Mouse (Mus musculus) forebrain, postnatal 0 days (tissue): ENCODE data around the gene Rcor1. TPM values are rescaled to one million over a fixed set of nuclear protein-coding genes. Genes with fewer than 3 reads are reported as not detected.
A peak's percentile ranks its signal among the peaks of the same experiment; 100 is the strongest.

Experiments used
- ATAC-seq: fragments of 200-750 bp; cut with Nextera tagmentation; 2 replicates; pipeline ENCODE4 v1.8.0; 2017; ENCODE audit warnings: mild to moderate bottlenecking, moderate library complexity
- DNase-seq: peaks from one replicate; pipeline ENCODE4 v3.0.0-alpha.2; 2015
- H3K27ac ChIP-seq: fragments of 300-500 bp; sonication (generic); 2 replicates; pipeline ENCODE4 v1.5.1; 2014; ENCODE audit warnings: low read depth, mild to moderate bottlenecking, antibody characterized with exemption, low read length, moderate library complexity, mixed read lengths
- H3K27me3 ChIP-seq: fragments of 300-500 bp; sonication (generic); 2 replicates; pipeline ENCODE4 v1.6.1; 2014; ENCODE audit warnings: mild to moderate bottlenecking, low read length, mixed read lengths; ENCODE audit not compliant: insufficient read depth
- H3K36me3 ChIP-seq: fragments of 300-500 bp; sonication (generic); 2 replicates; pipeline ENCODE4 v1.6.1; 2014; ENCODE audit warnings: mild to moderate bottlenecking, moderate library complexity; ENCODE audit not compliant: insufficient read depth
- H3K4me1 ChIP-seq: fragments of 300-500 bp; sonication (generic); 2 replicates; pipeline ENCODE4 v1.6.1; 2014; ENCODE audit warnings: antibody characterized with exemption; ENCODE audit not compliant: insufficient read depth
- H3K4me2 ChIP-seq: fragments of 300-500 bp; sonication (generic); 2 replicates; pipeline ENCODE4 v1.6.1; 2014; ENCODE audit warnings: low read depth, mild to moderate bottlenecking, moderate library complexity
- H3K4me3 ChIP-seq: fragments of 300-500 bp; sonication (generic); 2 replicates; pipeline ENCODE4 v1.5.1; 2014; ENCODE audit warnings: low read depth, low read length, mixed read lengths
- H3K9ac ChIP-seq: fragments of 300-500 bp; sonication (generic); 2 replicates; pipeline ENCODE4 v1.6.1; 2014; ENCODE audit warnings: mild to moderate bottlenecking
- H3K9me3 ChIP-seq: fragments of 300-500 bp; sonication (generic); 2 replicates; pipeline ENCODE4 v1.6.1; 2016; ENCODE audit warnings: low read length
- CTCF ChIP-seq: sonication (generic); IDR thresholded peaks from 2 replicates; pipeline ENCODE4 v1.5.1; 2016; ENCODE audit warnings: antibody characterized with exemption, control low read depth, low read depth
- WGBS: fragments of 180-500 bp; shearing (Covaris S2); extraction: QIAGEN DNeasy Blood & Tissue Kit; methylation state at CpG from one replicate; pipeline ENCODE4 v1.1.7; 2014; 5-methylcytosine and 5-hydroxymethylcytosine counted together
- polyA plus RNA-seq: library from polyadenylated mRNA; unstranded; fragments of >200 nt; fragmentation: Nextera tagmentation; extraction: Ambion mirVana; gene quantifications from 2 replicates; pipeline ENCODE4 v1.2.1, GENCODE M21; 2015
- total RNA-seq: library from RNA; depleted of rRNA; stranded (reverse); fragments of >200 nt; gene quantifications from 2 replicates; pipeline ENCODE4 v1.2.3, GENCODE M21; 2014

The Rcor1 gene
- total and polyA plus RNA-seq, 2 experiments from 2014 or later = 4.3 to 16.2 TPM

DNA sequence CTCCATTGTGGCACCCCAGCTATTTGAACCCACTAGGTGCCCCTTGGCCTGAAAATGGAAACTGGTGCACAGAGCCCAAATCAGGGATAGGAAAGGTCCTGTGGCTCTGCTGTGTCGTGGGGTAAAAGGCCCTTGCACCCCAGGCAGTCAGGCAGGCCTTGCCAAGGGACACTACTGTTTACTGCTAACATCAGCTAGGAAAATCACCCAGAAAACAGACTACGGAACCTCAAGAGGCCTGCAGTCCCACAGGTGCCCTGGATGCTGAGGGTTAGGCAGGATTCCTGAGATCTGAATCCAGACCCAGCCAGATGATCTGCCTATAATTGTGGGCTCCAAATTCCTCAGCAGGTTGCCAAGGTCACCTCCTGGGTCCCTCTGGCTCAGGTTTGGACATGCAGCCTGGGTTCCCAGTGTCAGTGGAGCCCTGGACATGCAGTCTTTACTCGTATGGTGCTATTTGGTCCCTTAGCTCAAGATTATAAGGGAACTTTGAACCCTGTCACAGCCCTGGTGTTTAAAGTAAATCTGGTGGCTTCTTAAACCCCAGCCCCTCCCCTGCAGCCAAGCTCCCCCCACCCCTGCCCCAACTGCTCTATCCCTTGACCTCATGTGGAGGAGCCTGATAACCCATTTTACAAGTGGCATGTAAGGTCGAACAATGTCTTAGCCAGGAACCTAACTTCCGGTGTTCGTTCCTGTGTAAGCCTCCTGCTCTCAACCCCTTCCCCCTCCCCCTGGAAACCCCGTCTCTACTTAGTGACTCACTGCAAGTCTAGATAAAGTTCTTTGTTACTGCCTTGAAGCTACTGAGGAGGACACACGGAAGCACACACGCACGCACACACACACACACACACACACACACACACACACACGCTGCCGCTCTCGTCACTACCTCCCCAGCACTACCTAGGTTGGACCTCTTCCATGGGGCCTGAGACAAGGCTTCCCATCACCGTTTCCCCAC lies 31.7 kb upstream of the Rcor1 start:
- Histone ChIP-seq H3K4me2 (no peak overlapping the region), H3K9me3 (no peaks in the 10 kb centered on the region), H3K27ac (no peak overlapping the region), H3K9ac (no peak overlapping the region), H3K4me1 (no peaks in the 10 kb centered on the region), H3K4me3 (no peak overlapping the region), H3K27me3 (no peaks in the 10 kb centered on the region), H3K36me3 (no peaks in the 10 kb centered on the region)
- no peak for TF ChIP-seq CTCF
- no peak for ATAC-seq
- 74% methylated on average over 14 of the region's 14 CpGs for WGBS
- DNase-seq = peak; percentile 6

DNA sequence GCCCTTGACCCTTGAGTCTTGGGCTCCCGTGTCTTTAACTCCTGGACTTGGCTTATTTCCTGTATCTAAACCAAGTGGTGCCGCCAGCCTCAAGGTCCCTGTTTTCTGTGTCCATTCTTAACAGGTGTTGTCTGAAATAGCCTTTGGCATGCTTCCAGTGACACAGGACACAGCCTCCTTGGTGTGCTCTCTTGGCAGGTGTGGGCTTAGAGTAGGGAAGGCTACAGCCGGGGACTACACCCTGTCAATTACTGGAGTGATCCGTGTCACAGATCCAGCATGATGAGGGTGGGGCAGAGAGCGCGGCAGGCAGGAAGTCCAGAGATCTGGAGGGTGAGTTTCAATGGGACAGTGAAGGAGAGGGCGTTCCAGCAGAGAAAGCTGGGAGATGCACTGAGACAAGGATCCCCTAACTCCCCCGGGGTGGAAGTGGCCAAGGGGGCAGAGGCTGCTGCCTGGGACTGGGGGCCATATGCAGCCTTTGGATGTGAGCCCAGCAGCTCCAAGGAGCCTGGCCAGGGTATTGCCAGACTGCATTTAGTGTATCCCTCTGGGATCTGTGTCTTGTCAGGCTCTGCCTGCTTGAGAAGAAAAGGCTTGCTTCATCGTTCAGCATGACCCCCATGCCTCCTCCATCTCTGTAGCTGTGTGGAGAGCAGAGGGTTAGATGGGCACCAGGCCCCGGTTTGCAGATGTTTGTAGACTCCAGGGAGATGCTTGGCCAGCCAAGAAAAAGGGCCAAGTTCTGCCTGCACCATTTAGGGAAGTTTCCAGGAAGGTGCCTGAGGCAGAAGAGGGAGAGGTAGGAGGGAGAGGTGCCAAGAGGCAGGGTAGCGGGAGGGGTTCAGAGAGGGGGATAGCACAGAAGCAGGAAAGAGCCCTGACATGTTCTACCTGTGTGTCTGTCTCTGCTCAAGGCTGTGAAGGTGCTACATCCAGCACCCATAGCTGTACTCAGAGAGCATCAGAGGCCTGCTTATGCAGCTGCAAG lies 30.4 kb upstream of the Rcor1 start:
- Histone ChIP-seq H3K27ac (no peak overlapping the region), H3K27me3 (no peaks in the 10 kb centered on the region), H3K4me2 (no peak overlapping the region), H3K4me3 (no peak overlapping the region), H3K9ac (no peak overlapping the region), H3K36me3 (no peaks in the 10 kb centered on the region), H3K4me1 (no peaks in the 10 kb centered on the region), H3K9me3 (no peaks in the 10 kb centered on the region)
- no peak for DNase-seq
- no peak for TF ChIP-seq CTCF
- ATAC-seq = no peak
- 58% methylated on average over 11 of the region's 11 CpGs for WGBS

DNA sequence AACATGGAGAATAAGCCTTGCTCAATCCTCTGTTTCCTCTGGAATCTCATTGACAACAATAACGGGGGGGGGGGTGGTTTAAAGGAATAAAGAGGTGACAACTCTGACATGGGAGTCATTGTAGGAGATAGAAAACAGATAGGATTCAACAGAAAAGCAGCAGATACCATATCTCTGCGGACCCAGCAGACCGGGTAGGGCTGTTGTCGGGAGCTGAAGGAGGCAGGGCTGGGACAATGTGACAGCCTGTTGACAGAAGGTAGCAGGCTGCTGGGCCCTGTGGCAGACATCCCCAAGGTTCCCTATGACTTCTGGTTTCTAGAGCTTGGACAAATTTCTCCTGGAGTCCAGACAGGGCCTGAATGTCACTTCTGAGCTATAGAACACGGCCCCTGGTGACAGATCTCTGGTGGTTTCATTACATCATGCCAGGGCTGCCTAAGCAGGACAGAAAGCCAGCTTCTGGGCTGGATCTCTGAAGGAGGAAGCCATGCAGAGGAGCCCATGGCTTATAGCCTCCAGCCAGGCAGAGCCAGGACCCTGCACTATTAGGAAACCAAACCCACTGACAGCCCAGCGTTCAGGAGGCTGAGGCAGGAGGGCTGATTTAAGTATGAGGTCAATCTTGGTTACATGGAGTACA lies 29.4 kb upstream of the Rcor1 start:
- Histone ChIP-seq H3K9ac (no peak overlapping the region), H3K9me3 (no peaks in the 10 kb centered on the region), H3K4me3 (no peak overlapping the region), H3K4me1 (no peaks in the 10 kb centered on the region), H3K27me3 (no peaks in the 10 kb centered on the region), H3K36me3 (no peaks in the 10 kb centered on the region), H3K4me2 (no peak overlapping the region), H3K27ac (no peak overlapping the region)
- no peak for ATAC-seq
- no peak for DNase-seq
- 66% methylated on average over 6 of the region's 6 CpGs for WGBS
- TF ChIP-seq CTCF = no peak

DNA sequence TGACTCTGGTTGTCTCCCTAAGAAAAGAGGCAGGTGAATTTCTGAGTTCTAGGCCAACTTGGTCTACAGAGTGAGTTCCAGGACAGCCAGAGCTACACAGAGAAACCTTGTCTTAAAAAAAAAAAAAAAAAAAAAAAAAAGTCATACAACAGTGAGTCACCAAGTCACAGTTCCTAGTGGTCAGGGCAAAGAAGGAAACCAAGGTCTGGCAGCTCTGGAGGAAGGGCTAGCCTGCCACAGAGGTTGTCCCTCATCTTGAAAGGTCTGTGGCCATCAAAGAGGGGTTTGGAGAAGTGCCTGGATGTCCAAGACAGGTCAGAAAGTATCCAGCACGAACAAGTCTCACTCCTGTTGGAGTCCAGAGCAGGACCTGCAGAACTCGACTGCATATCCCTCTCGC lies 22.3 kb upstream of the Rcor1 start:
- 84% methylated on average over 3 of the region's 3 CpGs for WGBS
- Histone ChIP-seq H3K4me3 (no peak overlapping the region), H3K4me2 (no peak overlapping the region), H3K9ac (no peak overlapping the region), H3K4me1 (no peaks in the 10 kb centered on the region), H3K27ac (no peak overlapping the region), H3K9me3 (no peaks in the 10 kb centered on the region), H3K36me3 (no peaks in the 10 kb centered on the region), H3K27me3 (no peaks in the 10 kb centered on the region)
- no peak for TF ChIP-seq CTCF
- ATAC-seq (no peak), DNase-seq (no peak)

DNA sequence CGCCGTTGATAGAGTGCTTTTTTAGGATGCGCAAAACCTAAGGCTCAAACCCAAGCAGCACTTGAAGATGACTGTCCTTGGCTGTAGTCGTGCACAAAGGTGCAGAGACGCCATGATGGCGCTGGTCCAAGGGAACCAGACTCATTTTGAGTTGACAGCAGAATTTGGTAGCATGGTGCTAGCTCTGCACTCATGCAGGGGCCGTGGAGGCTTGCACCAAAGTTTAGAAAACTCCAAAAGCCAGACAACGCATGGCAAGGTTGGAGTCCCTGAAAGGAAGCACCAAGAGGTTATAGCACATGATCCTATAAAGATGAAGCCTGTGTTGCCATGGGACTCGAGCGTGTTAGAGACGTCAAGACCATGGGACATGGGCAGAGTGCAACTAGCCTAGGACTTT lies 21.1 kb upstream of the Rcor1 start:
- TF ChIP-seq CTCF = no peak
- no peak overlapping the region for H3K9ac ChIP-seq
- no peaks in the 10 kb centered on the region for H3K4me1 ChIP-seq
- no peak overlapping the region for H3K4me2 ChIP-seq
- WGBS = 91% methylated on average over 11 of the region's 11 CpGs
- no peak overlapping the region for H3K27ac ChIP-seq
- no peak for DNase-seq
- H3K9me3 ChIP-seq = no peaks in the 10 kb centered on the region
- no peak for ATAC-seq
- H3K27me3 ChIP-seq = no peaks in the 10 kb centered on the region
- H3K36me3 ChIP-seq = no peaks in the 10 kb centered on the region
- H3K4me3 ChIP-seq = no peak overlapping the region

DNA sequence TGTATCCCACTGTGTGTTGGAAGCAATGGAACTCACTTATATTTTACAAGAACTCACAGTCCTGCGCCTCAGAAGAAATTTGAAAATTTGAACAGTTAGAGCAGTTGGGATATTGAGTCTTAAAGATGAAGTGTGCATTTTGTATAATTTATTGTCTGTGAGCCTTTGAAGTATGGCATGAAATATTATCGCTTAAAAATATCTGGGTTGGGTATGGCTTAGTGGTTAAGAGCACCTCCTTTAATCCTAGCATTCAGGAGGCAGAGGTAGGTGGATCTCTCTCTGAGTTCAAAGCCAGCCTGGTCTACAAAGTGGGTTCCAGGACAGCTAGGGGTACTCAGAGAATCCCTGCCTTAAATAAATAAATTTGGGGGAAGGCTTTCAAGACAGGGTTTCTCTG lies 20.1 kb upstream of the Rcor1 start:
- no peaks in the 10 kb centered on the region for H3K4me1 ChIP-seq
- TF ChIP-seq CTCF = no peak
- ATAC-seq = no peak
- 93% methylated on average over 2 of the region's 2 CpGs for WGBS
- no peak overlapping the region for H3K9ac ChIP-seq
- H3K27ac ChIP-seq = no peak overlapping the region
- no peaks in the 10 kb centered on the region for H3K9me3 ChIP-seq
- no peaks in the 10 kb centered on the region for H3K27me3 ChIP-seq
- H3K4me3 ChIP-seq = no peak overlapping the region
- no peak overlapping the region for H3K4me2 ChIP-seq
- DNase-seq = no peak
- no peaks in the 10 kb centered on the region for H3K36me3 ChIP-seq
